Mouse (Mus musculus) bone marrow, adult 2 months (tissue): Measurements from ENCODE around the gene Col5a3. TPM values are rescaled to one million over a fixed set of nuclear protein-coding genes. Genes with fewer than 3 reads are reported as not detected.

ENCODE experiments used
- H3K27ac ChIP-seq: fragments of 200-500 bp; 2 replicates; pipeline ENCODE4 v1.5.1; 2012; ENCODE audit warnings: low read depth, mild to moderate bottlenecking, control low read depth, inconsistent platforms, low read length; ENCODE audit not compliant: control insufficient read depth, poor library complexity, insufficient read depth
- H3K4me1 ChIP-seq: fragments of 200-500 bp; 2 replicates; pipeline ENCODE4 v1.6.1; 2011; ENCODE audit warnings: low read length; ENCODE audit not compliant: control insufficient read depth, insufficient read depth
- H3K4me3 ChIP-seq: fragments of 200-500 bp; replicated peaks from 2 replicates; pipeline ENCODE3; 2011; ENCODE audit warnings: mild to moderate bottlenecking, low read depth, low read length, control low read depth; ENCODE audit not compliant: control insufficient read depth
- CTCF ChIP-seq: fragments of 200-500 bp; IDR thresholded peaks from 2 replicates; pipeline ENCODE4 v1.5.1; 2011; ENCODE audit warnings: low read length, control low read depth; ENCODE audit not compliant: control insufficient read depth, insufficient read depth
- POLR2A ChIP-seq: fragments of 200-500 bp; IDR thresholded peaks from 2 replicates; pipeline ENCODE4 v1.6.1; 2011; ENCODE audit warnings: low read depth, mild to moderate bottlenecking, control low read depth, low read length, borderline replicate concordance; ENCODE audit not compliant: control insufficient read depth
- WGBS: fragments of 180-500 bp; shearing (Covaris S2); methylation state at CpG from one replicate; pipeline ENCODE4 v1.1.7; 2018; 5-methylcytosine and 5-hydroxymethylcytosine counted together
- polyA plus RNA-seq: library from polyadenylated mRNA; stranded (reverse); fragments of >200 nt; gene quantifications from 2 replicates; pipeline ENCODE4 v1.2.4, GENCODE M21; 2011; ENCODE audit warnings: low replicate concordance; ENCODE audit not compliant: missing spikeins, insufficient read depth, insufficient read length

Gene Col5a3
- polyA plus RNA-seq, 1 experiment = 15.3 TPM

DNA sequence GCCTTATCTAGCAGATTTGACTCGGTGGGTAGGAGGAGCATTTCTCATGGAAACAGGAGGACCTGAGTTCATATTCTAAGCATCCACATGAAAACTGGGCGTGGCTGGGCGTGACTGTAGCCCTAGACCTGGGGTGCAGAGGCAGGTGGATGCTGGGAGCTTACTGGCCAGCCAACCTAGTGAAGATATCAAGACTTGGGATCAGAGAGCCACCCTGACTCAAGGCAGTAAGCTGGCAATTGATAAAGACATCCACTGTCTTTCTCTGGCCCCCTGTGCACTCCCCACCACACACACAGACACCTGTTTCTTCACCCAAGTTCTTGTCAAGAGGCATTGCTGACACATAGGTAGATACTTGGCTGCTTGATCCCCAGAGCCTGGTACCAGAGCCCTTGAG, 66.3 kb downstream of the Col5a3 start:
- Histone ChIP-seq H3K4me1 (no peaks in the 10 kb centered on the region), H3K4me3 (no peak overlapping the region), H3K27ac (no peak overlapping the region)
- TF ChIP-seq POLR2A (no peak), CTCF (no peak)
- 56% methylated on average over 3 of the region's 3 CpGs for WGBS

- TF ChIP-seq CTCF (no peak), POLR2A (no peak)
- H3K4me1 ChIP-seq = no peaks in the 10 kb centered on the region
- 17% methylated on average over 3 of the region's 3 CpGs for WGBS
- H3K27ac ChIP-seq = no peak overlapping the region
- no peak overlapping the region for H3K4me3 ChIP-seq
Measured at GRCm38 (mm10) chr9:20747682-20748081, 67.2 kb downstream of the Col5a3 start.

- 2% methylated on average over 50 of the region's 50 CpGs for WGBS
- no peak within 1 kb of the TSS for H3K4me3 ChIP-seq
Measured at GRCm38 (mm10) chr9:20746017-20746660, 68.7 kb downstream of the Col5a3 start, which contains the start of gene Olfm2. Gene Olfm2, minus strand, starts transcription at chr9:20746349.

DNA sequence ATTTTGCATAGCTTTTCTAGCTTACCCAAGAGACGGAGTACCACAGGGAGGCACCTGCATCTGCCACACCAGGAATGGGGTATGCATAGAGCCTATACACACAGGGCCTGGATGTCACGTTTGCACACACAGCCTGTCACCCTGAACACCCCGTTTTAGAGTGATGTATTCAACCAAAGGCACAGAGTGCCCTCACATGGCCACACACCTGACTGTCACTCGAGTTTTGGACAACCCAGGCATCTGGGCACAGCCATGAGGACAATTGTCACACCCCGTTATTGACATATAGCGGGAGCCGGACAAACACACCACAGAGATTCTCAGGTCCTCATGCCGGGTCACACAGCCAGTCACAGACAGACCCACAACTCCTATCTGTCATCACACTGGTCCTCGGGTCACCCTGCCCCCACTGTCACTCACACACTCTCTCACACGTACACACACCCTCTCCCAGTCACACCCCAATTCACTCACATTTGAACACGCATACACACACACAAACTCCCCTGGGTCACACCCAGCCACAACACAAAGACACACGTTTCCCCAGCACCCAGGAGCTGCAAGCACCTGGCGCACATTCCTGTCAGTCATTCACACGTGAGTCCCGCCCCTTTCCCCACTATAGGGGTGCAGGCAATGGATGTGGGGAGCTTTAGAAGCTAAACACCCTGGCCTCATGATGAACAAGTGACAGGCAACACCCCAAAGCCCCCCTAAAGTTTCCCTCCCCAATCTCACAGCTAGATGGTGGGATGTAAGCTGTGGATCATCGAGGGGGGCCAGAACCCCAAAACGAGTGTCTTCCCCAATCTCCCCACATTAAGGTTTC, 69.5 kb downstream of the Col5a3 start:
- H3K27ac ChIP-seq = no peak overlapping the region
- 15% methylated on average over 17 of the region's 17 CpGs for WGBS
- no peak overlapping the region for H3K4me3 ChIP-seq
- no peak for TF ChIP-seq POLR2A
- no peak for TF ChIP-seq CTCF
- H3K4me1 ChIP-seq = no peaks in the 10 kb centered on the region

More at GRCm38 (mm10) chr9:20746017-20746660, 68.7 kb downstream of the Col5a3 start, which contains the start of gene Olfm2:
- H3K4me1 ChIP-seq = no peaks in the 10 kb centered on the region
- no peak for TF ChIP-seq POLR2A
- TF ChIP-seq CTCF = no peak
- H3K27ac ChIP-seq = no peak within 1 kb of the TSS

- TF ChIP-seq CTCF (peak; percentile 74), POLR2A (no peak)
- no peak overlapping the region for H3K27ac ChIP-seq
- H3K4me3 ChIP-seq = no peak overlapping the region
- WGBS = 26% methylated on average over 22 of the region's 22 CpGs
- no peaks in the 10 kb centered on the region for H3K4me1 ChIP-seq
Measured at GRCm38 (mm10) chr9:20743946-20744738, 70.7 kb downstream of the Col5a3 start.

DNA sequence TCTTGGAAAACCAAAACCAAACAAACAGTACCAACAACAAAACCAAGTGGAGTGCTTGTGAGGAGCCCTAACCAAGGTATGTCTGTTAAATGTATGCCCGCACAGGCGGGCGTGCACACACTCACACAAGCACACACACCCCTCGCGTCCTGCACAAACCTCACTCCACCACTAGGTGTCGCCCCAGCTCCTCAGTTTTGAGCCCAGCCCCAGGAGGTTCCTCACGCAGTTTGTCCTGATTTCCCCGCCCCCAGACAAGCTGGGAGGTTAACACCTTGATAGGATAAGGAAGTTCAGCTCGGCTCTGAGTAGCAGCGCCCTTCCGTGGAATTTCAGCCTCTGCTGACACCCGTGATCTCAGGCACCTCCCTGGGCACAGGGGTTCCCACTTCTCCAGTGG, 74.5 kb downstream of the Col5a3 start:
- TF ChIP-seq POLR2A (no peak), CTCF (peak; percentile 93)
- H3K4me1 ChIP-seq = no peaks in the 10 kb centered on the region
- 2% methylated on average over 12 of the region's 12 CpGs for WGBS
- H3K4me3 ChIP-seq = no peak overlapping the region
- no peak overlapping the region for H3K27ac ChIP-seq

DNA sequence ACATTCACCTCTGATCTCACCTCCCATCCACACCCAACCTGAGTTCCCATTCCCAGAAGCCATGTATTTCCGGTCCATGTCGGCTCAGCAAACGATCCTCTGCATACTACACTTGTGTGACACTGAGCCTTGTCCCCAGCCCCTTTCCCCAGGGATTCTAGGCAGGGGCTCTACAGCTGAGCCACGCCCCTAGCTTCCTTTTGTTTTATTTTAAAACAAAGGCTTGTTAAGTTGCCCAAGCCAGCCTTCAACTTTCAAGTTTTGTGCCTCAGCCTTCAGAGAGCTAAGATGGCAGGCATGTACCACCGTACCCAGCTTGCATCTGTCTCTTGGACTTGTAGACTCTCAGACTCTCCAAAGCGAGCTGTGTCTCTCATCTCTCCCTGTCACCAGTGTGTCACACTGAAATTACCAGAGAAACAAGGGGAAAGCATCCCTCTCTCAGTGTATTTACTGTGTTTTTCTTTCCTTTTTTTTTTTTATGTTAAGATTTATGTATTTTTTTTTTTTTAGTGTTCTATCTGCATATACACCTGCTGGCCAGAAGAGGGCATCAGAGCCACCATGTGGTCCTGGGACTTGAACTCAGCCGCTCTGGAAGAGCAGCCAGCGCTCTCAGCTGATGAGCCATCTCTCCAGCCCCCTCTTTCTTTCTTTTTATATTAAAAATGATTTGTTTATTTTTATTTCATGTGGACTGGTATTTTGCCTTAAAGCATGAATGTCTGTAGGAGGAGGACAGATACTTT, 76.4 kb downstream of the Col5a3 start:
- no peak overlapping the region for H3K4me3 ChIP-seq
- H3K27ac ChIP-seq = no peak overlapping the region
- WGBS = 39% methylated on average over 8 of the region's 8 CpGs
- TF ChIP-seq CTCF = peak; percentile 60
- no peak for TF ChIP-seq POLR2A
- no peaks in the 10 kb centered on the region for H3K4me1 ChIP-seq
